Mouse (Mus musculus): ENCODE data around the gene Stil. TPM values are rescaled to one million over a fixed set of nuclear protein-coding genes. Genes with fewer than 3 reads are reported as not detected.

Gene Stil
- total and polyA plus RNA-seq, 2 experiments = 0.06 to 0.09 TPM

DNA sequence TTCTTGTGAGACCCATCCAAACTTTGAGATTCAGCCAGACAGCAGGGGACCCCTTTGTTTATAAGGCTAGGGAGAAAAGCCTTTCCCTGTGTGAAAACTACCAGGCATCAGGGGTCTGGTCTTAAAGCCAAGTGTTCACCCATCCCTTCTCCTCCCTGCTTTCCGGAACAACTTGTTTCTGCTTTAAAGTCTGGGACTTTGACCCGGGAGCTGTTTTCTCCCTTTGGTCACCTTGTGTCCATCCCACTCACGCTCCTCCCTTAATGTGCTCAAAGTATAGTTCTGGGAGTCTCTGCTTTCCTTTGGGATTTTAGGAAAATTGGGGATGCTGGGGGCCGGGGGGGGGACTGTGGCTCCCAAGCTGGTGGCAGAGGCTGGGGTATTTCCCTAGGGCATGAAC, 86.3 kb downstream of the Stil start:
- WGBS = 63% methylated on average over 4 of the region's 4 CpGs
- H3K36me3 ChIP-seq (ENCODE audit: control insufficient read depth, insufficient read depth, low read length) = no peaks in the 10 kb centered on the region
- no peaks in the 10 kb centered on the region for H3K27me3 ChIP-seq (ENCODE audit: control insufficient read depth, insufficient read depth, low read length)
- H3K4me1 ChIP-seq (ENCODE audit: control insufficient read depth, insufficient read depth, low read length) = no peaks in the 10 kb centered on the region; the same call in 1 of the 2 replicates
- no peak overlapping the region for H3K9ac ChIP-seq (ENCODE audit: low read depth, low read length)
- H3K79me2 ChIP-seq (ENCODE audit: control insufficient read depth, insufficient read depth, low read length) = no peaks in the 10 kb centered on the region
- H3K27ac ChIP-seq (replicated peaks; ENCODE audit: insufficient read depth, low read depth, low read length) = no peak overlapping the region
- TF ChIP-seq CTCF (IDR thresholded peaks at IDR 0.05; ENCODE audit: low read depth, low read length) = no peak
- no peak for TF ChIP-seq POLR2A (IDR thresholded peaks at IDR 0.05; ENCODE audit: extremely low read depth, insufficient read depth, low read length)
- H3K4me3 ChIP-seq (ENCODE audit: insufficient read depth, low read depth, low read length) = no peak overlapping the region
- no peak for DNase-seq (ENCODE audit: extremely low read depth, low read depth, low spot score)

DNA sequence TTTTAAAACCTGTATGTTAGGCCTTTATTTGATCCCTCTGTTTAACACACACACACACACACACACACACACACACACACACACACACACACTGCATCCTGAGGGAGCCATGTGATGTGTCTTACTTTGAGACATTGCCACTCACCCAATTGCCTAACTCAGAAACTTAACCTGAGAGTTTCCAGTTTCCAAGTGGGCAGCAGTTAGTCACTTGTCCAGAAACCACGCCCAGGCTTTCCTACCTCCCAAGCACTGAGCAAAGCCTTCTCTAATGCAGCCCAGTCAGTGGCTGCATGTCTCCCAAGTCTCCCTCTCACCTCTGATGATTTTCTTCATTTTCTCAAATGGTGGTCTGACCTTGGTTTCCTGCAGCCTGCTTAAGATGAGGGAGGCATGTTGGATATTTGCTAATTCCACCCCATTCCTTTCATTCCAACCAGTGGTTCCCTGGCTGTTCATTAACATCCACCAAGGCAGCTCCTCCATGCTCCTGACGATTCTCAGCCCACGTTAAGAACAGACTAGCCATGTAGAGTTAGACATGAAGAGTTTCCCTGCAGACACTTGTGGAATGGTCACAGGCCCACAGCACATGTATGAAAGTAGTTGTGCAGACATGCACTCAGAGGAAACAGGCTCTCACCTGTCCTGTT, 86.9 kb downstream of the Stil start:
- no peaks in the 10 kb centered on the region; the same call in 1 of the 2 replicates for H3K4me1 ChIP-seq (ENCODE audit: control insufficient read depth, insufficient read depth, low read length)
- no peak for DNase-seq (ENCODE audit: extremely low read depth, low read depth, low spot score)
- H3K79me2 ChIP-seq (ENCODE audit: control insufficient read depth, insufficient read depth, low read length) = no peaks in the 10 kb centered on the region
- no peak overlapping the region for H3K4me3 ChIP-seq (ENCODE audit: insufficient read depth, low read depth, low read length)
- H3K27ac ChIP-seq (replicated peaks; ENCODE audit: insufficient read depth, low read depth, low read length) = no peak overlapping the region
- WGBS = 48% methylated on average over 3 of the region's 3 CpGs
- H3K9ac ChIP-seq (ENCODE audit: low read depth, low read length) = no peak overlapping the region
- H3K27me3 ChIP-seq (ENCODE audit: control insufficient read depth, insufficient read depth, low read length) = no peaks in the 10 kb centered on the region
- TF ChIP-seq POLR2A (IDR thresholded peaks at IDR 0.05; ENCODE audit: extremely low read depth, insufficient read depth, low read length) (no peak), CTCF (IDR thresholded peaks at IDR 0.05; ENCODE audit: low read depth, low read length) (no peak)
- H3K36me3 ChIP-seq (ENCODE audit: control insufficient read depth, insufficient read depth, low read length) = no peaks in the 10 kb centered on the region

DNA sequence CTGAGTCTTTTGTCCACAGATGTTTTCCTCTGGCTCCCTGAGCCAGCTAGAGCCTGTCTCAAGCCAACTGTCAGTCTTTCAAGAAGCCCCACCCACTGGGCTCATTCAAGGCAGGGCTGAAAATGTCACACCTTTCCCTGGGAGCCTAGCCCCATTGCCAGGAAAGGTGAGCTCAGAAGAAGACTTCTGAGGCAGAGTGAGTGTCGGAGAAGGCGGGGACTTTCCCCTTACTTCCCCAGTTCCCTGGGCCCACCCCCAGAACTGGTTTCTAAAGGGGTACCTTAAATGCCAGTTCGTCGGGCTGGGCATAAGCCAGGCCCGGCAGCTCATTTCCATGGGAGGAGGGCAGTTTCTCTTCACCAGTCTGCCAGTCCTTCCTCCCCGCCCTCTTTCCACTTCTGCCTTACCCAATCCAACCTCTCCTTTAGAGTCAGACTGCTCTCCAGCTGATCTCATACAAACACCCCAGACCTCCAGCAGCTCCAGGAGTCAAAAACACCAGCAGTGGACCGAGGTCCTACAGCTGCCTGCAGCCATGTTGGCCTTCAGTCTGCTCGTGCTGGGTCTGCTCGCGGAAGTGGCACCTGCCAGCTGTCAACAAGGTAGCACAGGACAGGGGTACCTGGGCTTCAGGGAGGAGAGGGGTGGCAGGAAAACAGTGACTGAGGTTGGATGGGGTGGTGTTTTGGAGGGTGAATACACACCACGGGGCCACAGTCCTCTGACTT, 88.8 kb downstream of the Stil start, which contains the start of gene Pdzk1ip1:
TSS of gene Pdzk1ip1 (plus strand) at position 98 of the 728 bp plus-strand sequence.
- peak within 1 kb of the TSS; percentile 45 for H3K9ac ChIP-seq (ENCODE audit: low read depth, low read length)
- no peaks in the 10 kb centered on the region for H3K36me3 ChIP-seq (ENCODE audit: control insufficient read depth, insufficient read depth, low read length)
- no peaks in the 10 kb centered on the region; the same call in 1 of the 2 replicates for H3K4me1 ChIP-seq (ENCODE audit: control insufficient read depth, insufficient read depth, low read length)
- peak; percentile 76 for DNase-seq (ENCODE audit: extremely low read depth, low read depth, low spot score)
- no peaks in the 10 kb centered on the region for H3K79me2 ChIP-seq (ENCODE audit: control insufficient read depth, insufficient read depth, low read length)
- 0 out of 2 replicates have a peak within 1 kb of the TSS, but pooled peaks have one; percentile 2 for H3K27ac ChIP-seq (replicated peaks; ENCODE audit: insufficient read depth, low read depth, low read length)
- H3K27me3 ChIP-seq (ENCODE audit: control insufficient read depth, insufficient read depth, low read length) = no peaks in the 10 kb centered on the region
- WGBS = 13% methylated on average over 11 of the region's 11 CpGs
- H3K4me3 ChIP-seq (ENCODE audit: insufficient read depth, low read depth, low read length) = peak within 1 kb of the TSS; percentile 56
- TF ChIP-seq POLR2A (IDR thresholded peaks at IDR 0.05; ENCODE audit: extremely low read depth, insufficient read depth, low read length) = no peak
- TF ChIP-seq CTCF (IDR thresholded peaks at IDR 0.05; ENCODE audit: low read depth, low read length) = no peak

DNA sequence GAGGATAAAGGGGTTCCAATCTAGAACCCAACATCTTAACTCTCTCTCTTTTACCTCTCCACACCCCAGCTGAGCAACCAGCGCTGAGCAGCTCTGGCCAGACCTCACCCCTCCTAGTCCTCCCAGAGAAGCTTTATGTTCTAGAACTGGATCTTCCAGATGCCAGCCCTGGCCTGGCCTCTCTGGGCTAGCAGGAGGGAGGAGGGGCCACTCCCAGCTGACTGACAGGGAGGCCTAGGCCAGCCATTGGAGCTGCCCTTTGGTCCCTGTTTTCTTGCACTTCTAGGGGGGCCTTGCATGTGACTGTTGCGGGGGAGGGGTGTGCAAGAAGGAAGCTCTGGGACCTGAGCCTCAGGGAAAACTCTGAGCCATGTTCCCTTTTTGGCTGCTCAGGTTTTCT, 90.6 kb downstream of the Stil start:
- H3K27ac ChIP-seq (replicated peaks; ENCODE audit: insufficient read depth, low read depth, low read length) = no peak overlapping the region
- no peak overlapping the region for H3K4me3 ChIP-seq (ENCODE audit: insufficient read depth, low read depth, low read length)
- no peaks in the 10 kb centered on the region for H3K36me3 ChIP-seq (ENCODE audit: control insufficient read depth, insufficient read depth, low read length)
- H3K9ac ChIP-seq (ENCODE audit: low read depth, low read length) = no peak overlapping the region
- no peaks in the 10 kb centered on the region for H3K79me2 ChIP-seq (ENCODE audit: control insufficient read depth, insufficient read depth, low read length)
- no peak for DNase-seq (ENCODE audit: extremely low read depth, low read depth, low spot score)
- no peaks in the 10 kb centered on the region; the same call in 1 of the 2 replicates for H3K4me1 ChIP-seq (ENCODE audit: control insufficient read depth, insufficient read depth, low read length)
- 88% methylated on average over 2 of the region's 2 CpGs for WGBS
- TF ChIP-seq POLR2A (IDR thresholded peaks at IDR 0.05; ENCODE audit: extremely low read depth, insufficient read depth, low read length) (no peak), CTCF (IDR thresholded peaks at IDR 0.05; ENCODE audit: low read depth, low read length) (no peak)
- H3K27me3 ChIP-seq (ENCODE audit: control insufficient read depth, insufficient read depth, low read length) = no peaks in the 10 kb centered on the region

DNA sequence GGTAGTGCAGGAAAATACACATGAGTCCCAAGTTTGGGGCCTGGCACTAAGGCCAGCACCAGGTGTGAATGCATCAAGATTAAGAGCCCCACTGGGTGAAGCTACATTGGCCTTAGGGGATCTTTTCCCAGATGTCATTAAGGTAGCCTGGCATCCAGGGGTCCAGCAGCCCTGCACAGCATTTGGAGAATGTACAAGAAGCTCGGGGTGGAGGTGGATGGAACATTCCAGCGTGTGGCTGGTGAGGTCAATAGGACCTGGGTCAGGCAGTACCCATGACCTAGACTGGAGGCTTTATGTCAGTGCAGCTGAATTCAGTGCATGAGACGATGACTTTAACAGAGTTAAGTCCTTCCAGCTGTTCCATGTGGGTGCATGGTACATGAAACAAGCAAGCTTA, 91.8 kb downstream of the Stil start:
- H3K79me2 ChIP-seq (ENCODE audit: control insufficient read depth, insufficient read depth, low read length) = no peaks in the 10 kb centered on the region
- WGBS = 88% methylated on average over 3 of the region's 3 CpGs
- no peak overlapping the region for H3K27ac ChIP-seq (replicated peaks; ENCODE audit: insufficient read depth, low read depth, low read length)
- H3K36me3 ChIP-seq (ENCODE audit: control insufficient read depth, insufficient read depth, low read length) = no peaks in the 10 kb centered on the region
- H3K9ac ChIP-seq (ENCODE audit: low read depth, low read length) = no peak overlapping the region
- peaks cover 2% of the 10 kb centered on the region; the same call in 1 of the 2 replicates for H3K4me1 ChIP-seq (ENCODE audit: control insufficient read depth, insufficient read depth, low read length)
- H3K4me3 ChIP-seq (ENCODE audit: insufficient read depth, low read depth, low read length) = no peak overlapping the region
- H3K27me3 ChIP-seq (ENCODE audit: control insufficient read depth, insufficient read depth, low read length) = no peaks in the 10 kb centered on the region; the same call in 1 of the 2 replicates
- DNase-seq (ENCODE audit: extremely low read depth, low read depth, low spot score) = no peak
- TF ChIP-seq POLR2A (IDR thresholded peaks at IDR 0.05; ENCODE audit: extremely low read depth, insufficient read depth, low read length) (no peak), CTCF (IDR thresholded peaks at IDR 0.05; ENCODE audit: low read depth, low read length) (no peak)

Other genes starting within 250 kb of the Stil start
- gene Gm12830, start 178.4 kb upstream of the Stil start, total RNA-seq (2014; rRNA removed) = not detected in 2 replicates
- not detected in 2 replicates for gene Gm12830, start 178.4 kb upstream of the Stil start, polyA plus RNA-seq (2012; rRNA removed)
- 0.07 and 0.09 TPM in 2 replicates for gene Foxd2, start 91.3 kb upstream of the Stil start, total RNA-seq (2014; rRNA removed)
- 0.02 TPM in 1 of 2 replicates, not detected in the other for gene Foxd2, start 91.3 kb upstream of the Stil start, polyA plus RNA-seq (2012; rRNA removed)
- gene Foxe3, start 74.1 kb upstream of the Stil start, total RNA-seq (2014; rRNA removed) = not detected in 2 replicates
- gene Foxe3, start 74.1 kb upstream of the Stil start, polyA plus RNA-seq (2012; rRNA removed) = not detected in 2 replicates
- gene Cmpk1, start 12.9 kb upstream of the Stil start, total RNA-seq (2014; rRNA removed) = 41.8 and 56.3 TPM in 2 replicates
- 16.1 and 17.2 TPM in 2 replicates for gene Cmpk1, start 12.9 kb upstream of the Stil start, polyA plus RNA-seq (2012; rRNA removed)
- gene Tal1, start 56.3 kb downstream of the Stil start, total RNA-seq (2014; rRNA removed) = 0.37 and 0.67 TPM in 2 replicates
- gene Tal1, start 56.3 kb downstream of the Stil start, polyA plus RNA-seq (2012; rRNA removed) = 0.44 and 0.50 TPM in 2 replicates
- gene Pdzk1ip1, start 88.5 kb downstream of the Stil start, total RNA-seq (2014; rRNA removed) = 4.6 and 7.7 TPM in 2 replicates
- 9.0 and 14.4 TPM in 2 replicates for gene Pdzk1ip1, start 88.5 kb downstream of the Stil start, polyA plus RNA-seq (2012; rRNA removed)
- 0.09 TPM in 1 of 2 replicates, not detected in the other for gene Cyp4x1, start 134.1 kb downstream of the Stil start, total RNA-seq (2014; rRNA removed)
- not detected in 2 replicates for gene Cyp4x1, start 134.1 kb downstream of the Stil start, polyA plus RNA-seq (2012; rRNA removed)
- not detected in 2 replicates for gene Cyp4a29, start 241.9 kb downstream of the Stil start, total RNA-seq (2014; rRNA removed)
- gene Cyp4a29, start 241.9 kb downstream of the Stil start, polyA plus RNA-seq (2012; rRNA removed) = not detected in 2 replicates

Data from liver, adult 2 months (tissue).